Mouse (Mus musculus) embryo, embryonic 11.5 days (tissue): ENCODE results near the gene Cenpk.
"Not testable (repeated sequence)": the region's sequence is repeated elsewhere in the genome, so short reads cannot be mapped to it uniquely, and the experiment has no call there.

Experiments used
- DNase-seq: peaks from one replicate; pipeline ENCODE4 v3.0.0-alpha.2; 2012; ENCODE audit warnings: low read depth, low spot score

Cenpk gene

GRCm38 (mm10) chr13:104228384-104229066 lies at the start of gene Cenpk, which contains the start of gene Ppwd1:
Gene Cenpk, plus strand, starts transcription at chr13:104228611.
Gene Ppwd1, minus strand, starts transcription at chr13:104228843.
- DNase-seq, result peak; percentile 96

- peak; percentile 97 for DNase-seq
These were observed 49.7 kb upstream of the Cenpk start, which contains the start of gene Trim23 for GRCm38 (mm10) chr13:104178650-104179121. Gene Trim23, plus strand, starts transcription at chr13:104178797.

- no peak for DNase-seq
These were observed 49.1 kb upstream of the Cenpk start for GRCm38 (mm10) chr13:104179176-104179888.

- no peak for DNase-seq
These were observed 41.1 kb upstream of the Cenpk start for GRCm38 (mm10) chr13:104187357-104187756.

DNA sequence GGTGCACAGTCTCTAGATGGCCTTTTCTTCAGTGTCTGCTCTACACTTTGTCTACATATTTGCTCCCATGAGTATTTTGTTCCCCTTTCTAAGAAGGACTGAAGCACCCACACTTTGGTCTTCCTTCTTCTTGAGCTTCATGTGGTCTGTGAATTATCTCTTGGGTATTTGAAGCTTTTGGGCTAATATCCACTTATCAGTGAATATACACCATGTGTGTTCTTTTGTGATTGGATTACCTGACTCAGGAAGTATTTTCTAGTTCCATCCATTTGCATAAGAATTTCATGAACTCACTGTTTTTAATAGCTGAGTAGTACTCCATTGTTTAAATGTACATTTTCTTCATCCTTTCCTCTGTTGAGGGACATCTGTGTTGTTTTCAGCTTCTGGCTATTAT lies 32.5 kb upstream of the Cenpk start:
- DNase-seq, result not testable (repeated sequence)

GRCm38 (mm10) chr13:104204313-104204712 lies 24.1 kb upstream of the Cenpk start:
- DNase-seq, result no peak

DNA sequence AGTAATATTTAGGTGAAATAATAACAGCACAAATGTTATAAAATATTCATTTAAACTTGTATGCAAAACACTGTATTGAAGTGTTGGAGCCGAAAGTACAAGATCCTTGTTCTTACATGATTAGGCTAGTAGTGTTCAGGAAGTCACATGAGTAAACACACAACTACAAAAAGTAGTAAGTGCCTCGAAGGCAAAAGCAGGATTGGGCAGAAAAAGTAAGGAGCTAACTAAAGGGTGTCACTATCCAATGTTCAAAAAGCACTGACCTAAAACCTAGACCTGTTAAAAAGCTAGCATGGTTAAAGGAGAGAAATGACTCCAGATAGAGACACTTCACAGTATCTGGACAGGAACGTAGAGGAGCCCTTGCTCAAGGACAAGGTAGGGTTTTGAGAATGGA lies 933 bp upstream of the Cenpk start:
- DNase-seq, result no peak

- no peak for DNase-seq
These were observed 770 bp downstream of the Cenpk start for GRCm38 (mm10) chr13:104229181-104229580.

GRCm38 (mm10) chr13:104258997-104259396 lies 30.6 kb downstream of the Cenpk start:
- DNase-seq, result no peak

DNA sequence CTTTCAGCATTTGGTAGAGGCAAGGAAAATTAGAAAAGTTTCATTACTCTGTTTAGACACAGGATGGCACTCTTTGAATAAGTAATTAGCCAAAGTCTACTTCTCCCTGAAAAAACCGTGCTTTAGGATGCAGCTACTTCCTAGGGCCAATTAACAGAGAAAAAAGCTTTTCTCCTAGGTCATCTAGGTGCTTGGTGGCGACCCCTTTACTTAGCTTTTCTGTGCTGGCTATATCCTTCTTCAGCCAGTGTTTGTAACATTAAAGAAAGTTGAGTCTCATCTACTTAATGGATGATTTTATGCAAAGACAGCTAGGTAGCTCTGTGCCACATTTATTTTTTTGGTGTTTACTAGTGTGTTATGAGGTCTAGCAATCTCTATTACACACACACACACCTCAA lies 56.6 kb downstream of the Cenpk start:
- DNase-seq, result peak; percentile 3

GRCm38 (mm10) chr13:104285737-104286311 lies 57.4 kb downstream of the Cenpk start:
- DNase-seq, result peak; percentile 4

GRCm38 (mm10) chr13:104286336-104286735 lies 57.9 kb downstream of the Cenpk start:
- peak; percentile 2 for DNase-seq

DNA sequence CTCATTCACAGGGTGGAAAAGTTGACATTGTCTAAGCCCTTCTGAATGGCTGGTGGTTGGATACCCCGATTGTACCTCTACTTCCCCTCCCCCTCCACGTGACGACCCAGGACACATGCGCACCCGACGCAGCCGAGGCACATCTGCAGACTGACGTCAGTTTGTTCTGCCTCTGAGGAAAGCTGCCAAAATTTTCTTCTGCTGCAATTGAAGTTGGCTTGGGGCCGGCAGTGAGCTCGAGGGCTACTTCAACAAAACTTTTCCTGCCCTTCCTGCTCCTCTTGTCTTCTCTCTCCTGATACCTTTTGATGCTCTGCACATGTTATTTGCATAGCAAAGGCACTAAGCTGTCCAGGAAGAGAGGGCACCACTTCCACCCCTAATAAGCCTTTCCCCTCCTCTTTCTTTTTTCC lies 58.5 kb downstream of the Cenpk start:
- DNase-seq, result peak; percentile 81

GRCm38 (mm10) chr13:104287366-104288225 lies 59.2 kb downstream of the Cenpk start, which contains the start of gene Adamts6:
Gene Adamts6, plus strand, starts transcription at chr13:104287835.
- DNase-seq, result peak; percentile 22

GRCm38 (mm10) chr13:104288226-104288859 lies 59.9 kb downstream of the Cenpk start:
- peak; percentile 54 for DNase-seq

DNA sequence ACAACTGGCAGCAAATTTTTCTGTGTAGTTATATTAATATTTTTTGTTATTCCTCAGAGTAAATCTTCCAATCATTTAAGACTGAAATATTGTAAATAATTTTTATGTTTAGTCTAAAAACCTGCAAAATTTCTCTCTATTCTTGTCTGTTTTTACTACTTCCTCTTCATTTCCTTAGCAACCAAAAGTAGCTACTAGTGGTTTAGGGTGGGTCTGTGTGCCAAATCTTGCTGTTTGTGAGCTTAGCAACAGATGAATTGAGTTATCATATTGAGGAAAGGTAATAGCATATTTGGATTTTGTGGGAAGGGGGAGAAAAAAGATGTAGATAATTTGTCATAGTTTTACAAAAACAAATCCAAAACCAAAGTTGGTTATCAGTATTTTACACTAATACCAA lies 60.8 kb downstream of the Cenpk start:
- DNase-seq, result no peak

GRCm38 (mm10) chr13:104295472-104295871 lies 67.1 kb downstream of the Cenpk start:
- no peak for DNase-seq
